In genomic region chr17:85664618-85665320, GRCm38 (mm10) we compare ENCODE assay signal across 8 mouse cellular contexts. TPM values are rescaled to one million over a fixed set of nuclear protein-coding genes. Genes with fewer than 3 reads are reported as not detected.
DNase-seq lines count a peak whose midpoint lies in the region; ATAC-seq and TF ChIP-seq lines count a peak whose summit lies in the region.

No protein-coding gene starts in this region.

- TF ChIP-seq POLR2A in bone marrow, adult 2 months (IDR thresholded peaks at IDR 0.05; ENCODE audit: borderline replicate concordance, control insufficient read depth, low read depth, low read length): no peak

- H3K27me3 ChIP-seq in embryonic facial prominence, embryonic 14.5 days (replicated peaks; ENCODE audit: control insufficient read depth, insufficient read depth, low read length): 0 out of 2 replicates have a peak, but pooled peaks cover 6% of the 10 kb centered on the region
- H3K27me3 ChIP-seq in heart, embryonic 10.5 days (ENCODE audit: insufficient read depth, poor library complexity, severe bottlenecking): peaks cover 84% of the 10 kb centered on the region
- H3K27me3 ChIP-seq in limb, embryonic 12.5 days: peaks cover 64% of the 10 kb centered on the region
- H3K27me3 ChIP-seq in midbrain, embryonic 15.5 days (replicated peaks): peaks cover 25% of the 10 kb centered on the region; the same call in 1 of the 2 replicates

- peak overlapping the region; percentile 53 for H3K4me2 ChIP-seq in embryonic facial prominence, embryonic 14.5 days (ENCODE audit: low read depth, low read length)
- peak overlapping the region; percentile 60 for H3K4me2 ChIP-seq in limb, embryonic 12.5 days
- H3K4me2 ChIP-seq in midbrain, embryonic 15.5 days: peak overlapping the region; percentile 48

- TF ChIP-seq CTCF in bone marrow, adult 2 months (IDR thresholded peaks at IDR 0.05; ENCODE audit: control insufficient read depth, insufficient read depth, low read length): peak; percentile 61

- H3K9me3 ChIP-seq in embryonic facial prominence, embryonic 14.5 days (ENCODE audit: control insufficient read depth, low read length): no peaks in the 10 kb centered on the region
- no peaks in the 10 kb centered on the region for H3K9me3 ChIP-seq in heart, embryonic 10.5 days
- no peaks in the 10 kb centered on the region for H3K9me3 ChIP-seq in limb, embryonic 12.5 days
- H3K9me3 ChIP-seq in midbrain, embryonic 15.5 days: no peaks in the 10 kb centered on the region

- no peak overlapping the region for H3K27ac ChIP-seq in bone marrow, adult 2 months (ENCODE audit: control insufficient read depth, insufficient read depth, low read depth, low read length, poor library complexity)
- no peak overlapping the region for H3K27ac ChIP-seq in embryonic facial prominence, embryonic 14.5 days (replicated peaks; ENCODE audit: low read depth, low read length)
- no peak overlapping the region for H3K27ac ChIP-seq in heart, embryonic 10.5 days
- no peak overlapping the region for H3K27ac ChIP-seq in limb, embryonic 12.5 days
- no peak overlapping the region for H3K27ac ChIP-seq in midbrain, embryonic 15.5 days

- no peak overlapping the region for H3K4me3 ChIP-seq in bone marrow, adult 2 months (replicated peaks; ENCODE audit: control insufficient read depth, low read depth, low read length)
- peak overlapping the region; percentile 31 for H3K4me3 ChIP-seq in embryonic facial prominence, embryonic 14.5 days (ENCODE audit: low read depth, low read length)
- H3K4me3 ChIP-seq in heart, embryonic 10.5 days: peak overlapping the region; percentile 48
- peak overlapping the region; percentile 32 for H3K4me3 ChIP-seq in limb, embryonic 12.5 days (replicated peaks)
- peak overlapping the region; percentile 25 for H3K4me3 ChIP-seq in midbrain, embryonic 15.5 days

- peak; percentile 37 for DNase-seq in CD4-positive helper T cell, adult 2 months (ENCODE audit: low read depth, low spot score)
- peak; percentile 93 for DNase-seq in embryonic facial prominence, embryonic 14.5 days (ENCODE audit: low spot score)
- DNase-seq in heart, embryonic 10.5 days (ENCODE audit: low spot score): no peak
- peak; percentile 62 for DNase-seq in kidney, adult 9 months
- peak; percentile 65 for DNase-seq in telencephalon, adult 2 months (ENCODE audit: low read depth, low spot score)

- WGBS in bone marrow, adult 2 months: 2% methylated on average over 20 of the region's 20 CpGs
- WGBS in embryonic facial prominence, embryonic 14.5 days: 1% methylated on average over 20 of the region's 20 CpGs
- 2% methylated on average over 20 of the region's 20 CpGs for WGBS in heart, embryonic 10.5 days
- WGBS in limb, embryonic 12.5 days: under 1% methylated on average over 20 of the region's 20 CpGs
- 1% methylated on average over 20 of the region's 20 CpGs for WGBS in midbrain, embryonic 15.5 days

- H3K36me3 ChIP-seq in embryonic facial prominence, embryonic 14.5 days (ENCODE audit: control insufficient read depth, insufficient read depth, low read length): no peaks in the 10 kb centered on the region
- no peaks in the 10 kb centered on the region for H3K36me3 ChIP-seq in heart, embryonic 10.5 days
- no peaks in the 10 kb centered on the region for H3K36me3 ChIP-seq in limb, embryonic 12.5 days
- H3K36me3 ChIP-seq in midbrain, embryonic 15.5 days (replicated peaks): no peaks in the 10 kb centered on the region

- H3K4me1 ChIP-seq in bone marrow, adult 2 months (ENCODE audit: control insufficient read depth, insufficient read depth, low read length): no peaks in the 10 kb centered on the region
- H3K4me1 ChIP-seq in embryonic facial prominence, embryonic 14.5 days (ENCODE audit: control insufficient read depth, insufficient read depth, low read length): no peaks in the 10 kb centered on the region
- H3K4me1 ChIP-seq in heart, embryonic 10.5 days: no peaks in the 10 kb centered on the region
- H3K4me1 ChIP-seq in limb, embryonic 12.5 days (replicated peaks): peaks cover 9% of the 10 kb centered on the region
- peaks cover 4% of the 10 kb centered on the region for H3K4me1 ChIP-seq in midbrain, embryonic 15.5 days

- H3K9ac ChIP-seq in embryonic facial prominence, embryonic 14.5 days (ENCODE audit: low read depth, low read length): 0 out of 2 replicates have a peak overlapping the region, but pooled peaks have one; percentile 39
- H3K9ac ChIP-seq in limb, embryonic 12.5 days (replicated peaks): peak overlapping the region; percentile 47
- H3K9ac ChIP-seq in midbrain, embryonic 15.5 days: 0 out of 2 replicates have a peak overlapping the region, but pooled peaks have one; percentile 25

- ATAC-seq in embryonic facial prominence, embryonic 14.5 days (ENCODE audit: low read depth): peak; percentile 85
- ATAC-seq in limb, embryonic 12.5 days (ENCODE audit: insufficient number of reproducible peaks, insufficient read depth, low FRiP score, low TSS enrichment, low read depth): peak; percentile 54; the same call in 1 of the 2 replicates
- ATAC-seq in midbrain, embryonic 15.5 days (replicated peaks): peak; percentile 86

RNA-seq across cellular contexts. Expression of gene Six2, which starts 23.3 kb away (rescaled TPM):
- not detected in 2 replicates for polyA plus RNA-seq in bone marrow, adult 2 months (2011; ENCODE audit: insufficient read depth, insufficient read length, low replicate concordance, missing spikeins)
- polyA plus RNA-seq in embryonic facial prominence, embryonic 14.5 days (2014; fragmentation: Nextera tagmentation; extraction: Ambion mirVana): 12.5 and 13.2 TPM in 2 replicates
- polyA plus RNA-seq in heart, embryonic 10.5 days (2016; fragmentation: Nextera tagmentation; extraction: Ambion mirVana): 0.32 and 1.7 TPM in 2 replicates
- polyA plus RNA-seq in limb, embryonic 12.5 days (2016; fragmentation: Nextera tagmentation; extraction: Ambion mirVana): 11.0 and 12.3 TPM in 2 replicates
- 0.27 and 0.49 TPM in 2 replicates for polyA plus RNA-seq in midbrain, embryonic 15.5 days (2015; fragmentation: Nextera tagmentation; extraction: Ambion mirVana)

RNA-seq across cellular contexts. Expression of gene Six3, which starts 51.4 kb away (rescaled TPM):
- not detected in 2 replicates for polyA plus RNA-seq in bone marrow, adult 2 months (2011; ENCODE audit: insufficient read depth, insufficient read length, low replicate concordance, missing spikeins)
- polyA plus RNA-seq in embryonic facial prominence, embryonic 14.5 days (2014; fragmentation: Nextera tagmentation; extraction: Ambion mirVana): 2.1 and 2.4 TPM in 2 replicates
- 0.06 TPM in 1 of 2 replicates, not detected in the other for polyA plus RNA-seq in heart, embryonic 10.5 days (2016; fragmentation: Nextera tagmentation; extraction: Ambion mirVana)
- not detected in 2 replicates for polyA plus RNA-seq in limb, embryonic 12.5 days (2016; fragmentation: Nextera tagmentation; extraction: Ambion mirVana)
- polyA plus RNA-seq in midbrain, embryonic 15.5 days (2015; fragmentation: Nextera tagmentation; extraction: Ambion mirVana): 30.2 and 30.4 TPM in 2 replicates
